Mouse (Mus musculus) kidney, postnatal 0 days (tissue): ENCODE results near the gene Wnk4. TPM values are rescaled to one million over a fixed set of nuclear protein-coding genes. Genes with fewer than 3 reads are reported as not detected.

Source experiments
- ATAC-seq: fragments of 200-750 bp; cut with Nextera tagmentation; replicated peaks from 2 replicates; pipeline ENCODE4 v1.8.0; 2017; ENCODE audit warnings: low read depth, moderate number of reproducible peaks, moderate TSS enrichment, moderate library complexity; ENCODE audit not compliant: low FRiP score
- DNase-seq: peaks from one replicate; pipeline ENCODE4 v3.0.0-alpha.2; 2016; ENCODE audit warnings: low spot score
- H3K27ac ChIP-seq: fragments of 300-500 bp; sonication (generic); 2 replicates; pipeline ENCODE4 v1.5.1; 2014; ENCODE audit warnings: mild to moderate bottlenecking
- H3K27me3 ChIP-seq: fragments of 300-500 bp; sonication (generic); 2 replicates; pipeline ENCODE4 v1.6.1; 2014; ENCODE audit warnings: low read length, mixed read lengths; ENCODE audit not compliant: insufficient read depth
- H3K36me3 ChIP-seq: fragments of 300-500 bp; sonication (generic); 2 replicates; pipeline ENCODE4 v1.6.1; 2014; ENCODE audit warnings: low read length, mixed read lengths; ENCODE audit not compliant: insufficient read depth
- H3K4me1 ChIP-seq: fragments of 300-500 bp; sonication (generic); replicated peaks from 2 replicates; pipeline ENCODE4 v1.6.1; 2014; ENCODE audit warnings: antibody characterized with exemption, low read length, mixed read lengths; ENCODE audit not compliant: insufficient read depth
- H3K4me2 ChIP-seq: fragments of 300-500 bp; sonication (generic); 2 replicates; pipeline ENCODE4 v1.6.1; 2014; ENCODE audit warnings: mild to moderate bottlenecking, low read length, moderate library complexity, mixed read lengths
- H3K4me3 ChIP-seq: fragments of 300-500 bp; sonication (generic); replicated peaks from 2 replicates; pipeline ENCODE4 v1.5.1; 2014; ENCODE audit warnings: low read depth, low read length
- H3K9ac ChIP-seq: fragments of 300-500 bp; sonication (generic); 2 replicates; pipeline ENCODE4 v1.6.1; 2014; ENCODE audit warnings: low read depth, low read length
- H3K9me3 ChIP-seq: fragments of 300-500 bp; sonication (generic); replicated peaks from 2 replicates; pipeline ENCODE4 v1.6.1; 2016; ENCODE audit warnings: low read length, inconsistent platforms, mixed read lengths
- CTCF ChIP-seq: IDR thresholded peaks from 2 replicates; pipeline ENCODE4 v1.5.1; 2016; ENCODE audit warnings: antibody characterized with exemption, low read depth, mild to moderate bottlenecking, moderate library complexity
- WGBS: fragments of 180-500 bp; shearing (Covaris S2); extraction: QIAGEN DNeasy Blood & Tissue Kit; methylation state at CpG from one replicate; pipeline ENCODE4 v1.1.7; 2014; 5-methylcytosine and 5-hydroxymethylcytosine counted together
- polyA plus RNA-seq: library from polyadenylated mRNA; unstranded; fragments of >200 nt; fragmentation: Nextera tagmentation; extraction: Ambion mirVana; gene quantifications from 2 replicates; pipeline ENCODE4 v1.2.1, GENCODE M21; 2015

The Wnk4 gene
- polyA plus RNA-seq, 1 experiment from 2014 or later = 48.8 TPM

DNA sequence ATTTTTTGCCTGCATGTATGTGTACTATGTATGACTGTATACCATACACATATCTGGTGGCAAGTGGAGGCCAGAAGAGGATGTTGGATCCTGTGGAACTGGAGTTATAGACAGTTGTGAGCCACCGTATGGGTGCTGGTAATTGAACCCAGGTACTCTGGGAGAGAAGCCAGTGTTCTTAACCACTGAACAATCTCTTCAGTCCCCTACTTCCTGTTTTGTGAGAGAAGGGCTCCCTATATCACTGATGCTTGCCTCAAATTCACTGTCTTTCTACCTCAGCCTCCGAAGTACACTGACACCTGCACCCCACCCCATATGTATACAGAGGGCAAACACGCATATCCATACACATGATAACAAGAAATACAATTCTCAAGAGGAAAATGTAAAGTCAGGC lies 50.7 kb downstream of the Wnk4 start:
- H3K4me2 ChIP-seq = no peak overlapping the region
- TF ChIP-seq CTCF = no peak
- H3K36me3 ChIP-seq = no peaks in the 10 kb centered on the region
- H3K9ac ChIP-seq = no peak overlapping the region
- 95% methylated on average over 3 of the region's 3 CpGs for WGBS
- ATAC-seq = no peak
- no peak overlapping the region for H3K27ac ChIP-seq
- no peak overlapping the region for H3K4me3 ChIP-seq
- no peaks in the 10 kb centered on the region for H3K4me1 ChIP-seq
- DNase-seq = no peak
- H3K9me3 ChIP-seq = no peaks in the 10 kb centered on the region
- H3K27me3 ChIP-seq = no peaks in the 10 kb centered on the region

DNA sequence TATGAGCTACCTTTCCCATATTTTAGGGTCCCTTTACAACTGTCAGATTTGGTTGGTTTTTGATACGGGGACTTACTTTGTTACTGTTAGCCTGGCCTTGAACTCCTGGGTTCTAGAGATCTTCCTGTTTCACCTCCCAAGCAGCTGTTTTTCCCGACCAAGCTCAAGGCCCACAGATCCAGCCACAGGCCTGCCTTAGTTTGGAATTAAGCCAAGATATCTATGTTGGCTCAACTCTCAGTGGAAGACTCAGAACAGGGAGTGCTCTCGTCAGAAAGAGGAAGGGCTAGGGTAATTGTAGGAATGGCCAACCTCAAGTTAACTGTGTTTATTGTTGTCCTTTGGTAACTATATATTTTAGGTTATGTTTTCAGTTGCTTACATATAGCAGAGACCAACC lies 51.8 kb downstream of the Wnk4 start:
- Histone ChIP-seq H3K9me3 (no peaks in the 10 kb centered on the region), H3K27ac (no peak overlapping the region), H3K27me3 (no peaks in the 10 kb centered on the region), H3K36me3 (no peaks in the 10 kb centered on the region), H3K4me2 (no peak overlapping the region), H3K4me1 (peaks cover 4% of the 10 kb centered on the region), H3K9ac (no peak overlapping the region), H3K4me3 (no peak overlapping the region)
- TF ChIP-seq CTCF = no peak
- ATAC-seq = no peak
- DNase-seq = no peak
- WGBS = 47% methylated on average over 3 of the region's 3 CpGs

DNA sequence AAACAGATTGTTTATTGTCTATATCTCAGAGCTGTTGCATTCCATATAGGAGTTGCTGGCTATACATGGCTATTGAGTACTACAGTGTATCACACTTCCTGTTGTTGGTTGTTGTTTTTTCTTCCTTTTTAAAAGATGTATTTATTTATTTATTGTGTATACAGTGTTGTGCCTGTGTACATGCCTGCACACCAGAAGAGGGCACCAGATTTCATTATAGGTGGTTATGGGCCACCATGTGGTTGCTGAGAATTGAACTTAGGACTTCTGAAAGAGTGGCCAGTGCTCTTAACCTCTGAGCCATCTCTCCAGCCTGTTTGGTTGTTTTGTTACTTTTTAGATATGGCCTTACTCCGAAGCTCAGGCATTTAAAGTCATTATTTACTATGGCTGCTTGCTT lies 54.2 kb downstream of the Wnk4 start:
- Histone ChIP-seq H3K9ac (no peak overlapping the region), H3K4me2 (no peak overlapping the region), H3K27ac (no peak overlapping the region), H3K4me3 (no peak overlapping the region), H3K27me3 (no peaks in the 10 kb centered on the region), H3K36me3 (peaks cover 8% of the 10 kb centered on the region), H3K4me1 (peaks cover 4% of the 10 kb centered on the region), H3K9me3 (no peaks in the 10 kb centered on the region)
- no peak for ATAC-seq
- TF ChIP-seq CTCF = no peak
- WGBS = 100% methylated on average over 1 of the region's 1 CpGs
- DNase-seq = no peak

GRCm38 (mm10) chr11:101315082-101315650 lies 54.8 kb downstream of the Wnk4 start:
- H3K4me1 ChIP-seq = peaks cover 4% of the 10 kb centered on the region
- 84% methylated on average over 8 of the region's 8 CpGs for WGBS
- peak overlapping the region; percentile 86; the same call in 1 of the 2 replicates for H3K9ac ChIP-seq
- peak overlapping the region; percentile 93 for H3K4me3 ChIP-seq
- peak overlapping the region; percentile 76 for H3K4me2 ChIP-seq
- H3K27ac ChIP-seq = peak overlapping the region; percentile 77
- H3K9me3 ChIP-seq = no peaks in the 10 kb centered on the region
- TF ChIP-seq CTCF = no peak
- no peaks in the 10 kb centered on the region for H3K27me3 ChIP-seq
- peaks cover 14% of the 10 kb centered on the region for H3K36me3 ChIP-seq
- ATAC-seq = no peak
- no peak for DNase-seq

DNA sequence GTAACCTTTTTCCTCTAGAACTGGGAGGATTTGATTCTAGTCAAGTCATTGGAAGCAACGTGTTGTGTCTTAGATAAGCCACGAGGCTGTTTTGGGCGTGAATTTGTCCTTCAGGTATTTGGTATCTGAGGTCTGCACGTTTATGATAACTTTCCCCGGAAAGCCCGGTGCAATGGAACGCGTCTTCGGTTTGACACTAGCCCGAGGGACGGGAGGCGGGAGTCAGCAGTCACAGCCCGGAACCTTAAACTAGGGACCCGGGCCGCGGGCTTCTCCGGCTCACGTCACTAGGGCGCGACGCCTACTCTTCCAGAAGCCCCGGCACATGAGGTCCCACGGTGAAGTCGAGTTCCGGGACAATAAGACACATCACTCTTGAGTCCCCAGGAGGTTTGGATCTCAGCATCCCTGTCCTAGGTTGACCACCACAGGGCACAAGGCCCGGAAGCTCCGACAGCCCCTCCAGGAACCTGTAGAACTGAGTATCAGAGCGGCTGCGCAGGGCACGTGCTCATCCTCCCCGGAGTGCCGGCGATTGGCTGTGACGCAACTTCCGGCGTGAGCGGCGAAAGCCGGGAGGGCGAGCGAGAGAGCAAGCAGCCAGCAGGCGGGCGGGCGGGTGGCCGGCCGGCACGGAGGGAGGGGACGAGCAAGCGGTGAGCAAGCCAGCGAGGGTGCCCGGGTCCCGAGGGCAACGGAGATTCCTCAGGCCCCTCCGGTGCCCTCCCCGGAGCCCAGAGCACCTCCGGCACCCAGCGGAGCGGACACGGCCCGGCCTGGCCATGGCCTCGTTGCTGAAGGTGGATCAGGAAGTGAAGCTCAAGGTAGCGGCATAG lies 55.5 kb downstream of the Wnk4 start, which contains the start of gene Psme3:
Gene Psme3, plus strand, starts transcription at position 549 of the 836 bp plus-strand sequence.
- H3K4me1 ChIP-seq = peaks cover 4% of the 10 kb centered on the region
- H3K27me3 ChIP-seq = no peaks in the 10 kb centered on the region
- H3K9me3 ChIP-seq = no peaks in the 10 kb centered on the region
- H3K4me3 ChIP-seq = peak within 1 kb of the TSS; percentile 93
- WGBS = under 1% methylated on average over 62 of the region's 62 CpGs
- TF ChIP-seq CTCF = no peak
- peak within 1 kb of the TSS; percentile 76 for H3K4me2 ChIP-seq
- peak within 1 kb of the TSS; percentile 77 for H3K27ac ChIP-seq
- peak; percentile 90 for ATAC-seq
- H3K36me3 ChIP-seq = peaks cover 21% of the 10 kb centered on the region
- H3K9ac ChIP-seq = peak within 1 kb of the TSS; percentile 86
- peak; percentile 95 for DNase-seq

GRCm38 (mm10) chr11:101316501-101316917 lies 56.1 kb downstream of the Wnk4 start:
- WGBS = under 1% methylated on average over 17 of the region's 17 CpGs
- peak overlapping the region; percentile 86 for H3K9ac ChIP-seq
- H3K4me1 ChIP-seq = peaks cover 4% of the 10 kb centered on the region
- no peak for TF ChIP-seq CTCF
- H3K36me3 ChIP-seq = peaks cover 25% of the 10 kb centered on the region
- peak overlapping the region; percentile 93 for H3K4me3 ChIP-seq
- DNase-seq (peak; percentile 52), ATAC-seq (no peak; the same call in 1 of the 2 replicates)
- peak overlapping the region; percentile 77 for H3K27ac ChIP-seq
- no peaks in the 10 kb centered on the region for H3K27me3 ChIP-seq
- no peaks in the 10 kb centered on the region for H3K9me3 ChIP-seq
- peak overlapping the region; percentile 76 for H3K4me2 ChIP-seq
